Mouse (Mus musculus) limb, embryonic 11.5 days (tissue): ENCODE measurements at regions not wholly inside any gene's neighbourhood (a gene's known extent, or its start where the extent isn't known, plus 50 kb on each side); places are given as distances from the start of the nearest gene placed in this dataset.
A peak's percentile ranks its signal among the peaks of the same experiment; 100 is the strongest.

Experiments used
- ATAC-seq: fragments of 200-750 bp; cut with Nextera tagmentation; 2 replicates; pipeline ENCODE4 v1.8.0; 2017; ENCODE audit warnings: low read depth; ENCODE audit not compliant: insufficient number of reproducible peaks, low FRiP score, low TSS enrichment
- DNase-seq: peaks from one replicate; pipeline ENCODE4 v3.0.0-alpha.2; 2015; ENCODE audit warnings: low spot score
- H3K27ac ChIP-seq: fragments of 300-500 bp; sonication (generic); replicated peaks from 2 replicates; pipeline ENCODE4 v1.5.1; 2014; ENCODE audit warnings: low read depth, mild to moderate bottlenecking, low read length
- H3K27me3 ChIP-seq: fragments of 300-500 bp; sonication (generic); 2 replicates; pipeline ENCODE4 v1.6.1; 2014; ENCODE audit warnings: mild to moderate bottlenecking, low read length, mixed read lengths; ENCODE audit not compliant: control insufficient read depth, insufficient read depth
- H3K36me3 ChIP-seq: fragments of 300-500 bp; sonication (generic); 2 replicates; pipeline ENCODE4 v1.6.1; 2014; ENCODE audit warnings: mild to moderate bottlenecking, low read length, moderate library complexity, mixed read lengths; ENCODE audit not compliant: control insufficient read depth, insufficient read depth
- H3K4me1 ChIP-seq: fragments of 300-500 bp; sonication (generic); 2 replicates; pipeline ENCODE4 v1.6.1; 2014; ENCODE audit warnings: low read length, mixed read lengths; ENCODE audit not compliant: control insufficient read depth, insufficient read depth
- H3K4me2 ChIP-seq: fragments of 300-500 bp; sonication (generic); 2 replicates; pipeline ENCODE4 v1.6.1; 2014; ENCODE audit warnings: low read depth, mild to moderate bottlenecking, moderate library complexity; ENCODE audit not compliant: severe bottlenecking
- H3K4me3 ChIP-seq: fragments of 300-500 bp; sonication (generic); 2 replicates; pipeline ENCODE4 v1.5.1; 2014; ENCODE audit warnings: low read depth, low read length
- H3K9ac ChIP-seq: fragments of 300-500 bp; sonication (generic); 2 replicates; pipeline ENCODE4 v1.6.1; 2014; ENCODE audit warnings: mild to moderate bottlenecking, low read length
- H3K9me3 ChIP-seq: fragments of 300-500 bp; sonication (generic); 2 replicates; pipeline ENCODE4 v1.6.1; 2016; ENCODE audit warnings: low read length; ENCODE audit not compliant: control insufficient read depth
- WGBS: fragments of 180-500 bp; shearing (Covaris S2); extraction: QIAGEN DNeasy Blood & Tissue Kit; methylation state at CpG from one replicate; pipeline ENCODE4 v1.1.7; 2014; 5-methylcytosine and 5-hydroxymethylcytosine counted together

GRCm38 (mm10) chr4:72800014-72800786 is 52.2 kb downstream of the Aldoart1 start:
- 68% methylated on average over 2 of the region's 2 CpGs for WGBS
- H3K4me1 ChIP-seq = no peaks in the 10 kb centered on the region
- no peaks in the 10 kb centered on the region for H3K9me3 ChIP-seq
- H3K9ac ChIP-seq = no peak overlapping the region
- H3K4me3 ChIP-seq = no peak overlapping the region
- no peak for DNase-seq
- H3K27ac ChIP-seq = no peak overlapping the region
- no peaks in the 10 kb centered on the region for H3K27me3 ChIP-seq
- peak; percentile 31; the same call in 1 of the 2 replicates for ATAC-seq
- H3K36me3 ChIP-seq = no peaks in the 10 kb centered on the region
- H3K4me2 ChIP-seq = no peak overlapping the region

- no peak overlapping the region for H3K9ac ChIP-seq
- H3K4me2 ChIP-seq = no peak overlapping the region
- no peaks in the 10 kb centered on the region for H3K36me3 ChIP-seq
- ATAC-seq (no peak), DNase-seq (no peak)
- no peak overlapping the region for H3K4me3 ChIP-seq
- no peak overlapping the region for H3K27ac ChIP-seq
- H3K27me3 ChIP-seq = no peaks in the 10 kb centered on the region
- H3K9me3 ChIP-seq = no peaks in the 10 kb centered on the region
- 81% methylated on average over 4 of the region's 4 CpGs for WGBS
- no peaks in the 10 kb centered on the region for H3K4me1 ChIP-seq
Measured at GRCm38 (mm10) chr4:72799575-72799974, 52.9 kb downstream of the Aldoart1 start.

GRCm38 (mm10) chr4:72788796-72789195 is 63.6 kb downstream of the Aldoart1 start:
- DNase-seq (no peak), ATAC-seq (no peak)
- H3K4me1 ChIP-seq = no peaks in the 10 kb centered on the region
- H3K9ac ChIP-seq = no peak overlapping the region
- H3K9me3 ChIP-seq = no peaks in the 10 kb centered on the region
- WGBS = 89% methylated on average over 4 of the region's 4 CpGs
- H3K4me3 ChIP-seq = no peak overlapping the region
- H3K4me2 ChIP-seq = no peak overlapping the region
- H3K27me3 ChIP-seq = no peaks in the 10 kb centered on the region
- no peaks in the 10 kb centered on the region for H3K36me3 ChIP-seq
- H3K27ac ChIP-seq = no peak overlapping the region

GRCm38 (mm10) chr4:72766896-72767295 is 85.5 kb downstream of the Aldoart1 start:
- Histone ChIP-seq H3K27me3 (no peaks in the 10 kb centered on the region), H3K9ac (no peak overlapping the region), H3K36me3 (no peaks in the 10 kb centered on the region), H3K4me1 (no peaks in the 10 kb centered on the region), H3K9me3 (no peaks in the 10 kb centered on the region), H3K4me2 (no peak overlapping the region), H3K4me3 (no peak overlapping the region), H3K27ac (no peak overlapping the region)
- WGBS = 91% methylated on average over 5 of the region's 5 CpGs
- ATAC-seq (no peak), DNase-seq (no peak)

- DNase-seq (no peak), ATAC-seq (no peak)
- no peak overlapping the region for H3K9ac ChIP-seq
- no peaks in the 10 kb centered on the region for H3K36me3 ChIP-seq
- no peak overlapping the region for H3K4me3 ChIP-seq
- no peak overlapping the region for H3K4me2 ChIP-seq
- H3K27ac ChIP-seq = no peak overlapping the region
- H3K27me3 ChIP-seq = no peaks in the 10 kb centered on the region
- H3K9me3 ChIP-seq = no peaks in the 10 kb centered on the region
- 91% methylated on average over 2 of the region's 2 CpGs for WGBS
- no peaks in the 10 kb centered on the region for H3K4me1 ChIP-seq
Measured at GRCm38 (mm10) chr4:72766386-72766785, 86.0 kb downstream of the Aldoart1 start.
